Mouse (Mus musculus): ENCODE data around the gene Olfr1333.
"Not testable (repeated sequence)": the region's sequence is repeated elsewhere in the genome, so short reads cannot be mapped to it uniquely, and the experiment has no call there.

Olfr1333 gene

DNA sequence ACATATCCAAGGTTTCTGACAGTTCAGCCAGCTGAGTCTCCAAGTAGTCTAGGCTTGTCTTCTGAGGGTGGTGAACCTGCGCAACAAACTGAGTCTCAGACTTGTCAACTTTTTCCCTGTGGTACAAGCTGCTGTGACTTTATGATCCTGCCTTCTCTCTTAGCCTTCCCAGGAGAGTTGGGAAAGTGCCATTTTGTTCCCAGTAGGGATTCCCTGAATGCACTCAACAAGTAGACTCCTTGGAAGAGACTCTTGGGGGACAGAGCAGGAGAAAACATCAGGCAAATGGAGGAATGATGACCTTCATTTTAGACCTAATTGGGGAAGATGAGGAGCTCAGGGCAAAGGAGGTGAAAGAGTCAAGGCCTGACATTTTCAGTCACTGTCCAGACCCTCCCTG lies at the start of gene Olfr1333:
TSS of gene Olfr1333 (minus strand) at position 101 of the 400 bp plus-strand sequence.
- DNase-seq (ENCODE audit: low read depth), result no peak

- DNase-seq (ENCODE audit: low read depth), result no peak
These were observed 31.5 kb upstream of the Olfr1333 start for GRCm38 (mm10) chr4:118867566-118867965.

- no peak for DNase-seq (ENCODE audit: low read depth)
These were observed 28.3 kb upstream of the Olfr1333 start, which contains the start of gene Olfr1331 for GRCm38 (mm10) chr4:118864349-118864748. Olfr1331 (plus strand) TSS chr4:118864649.

- no peak for DNase-seq (ENCODE audit: low read depth)
These were observed 26.6 kb upstream of the Olfr1333 start for GRCm38 (mm10) chr4:118862704-118863103.

DNA sequence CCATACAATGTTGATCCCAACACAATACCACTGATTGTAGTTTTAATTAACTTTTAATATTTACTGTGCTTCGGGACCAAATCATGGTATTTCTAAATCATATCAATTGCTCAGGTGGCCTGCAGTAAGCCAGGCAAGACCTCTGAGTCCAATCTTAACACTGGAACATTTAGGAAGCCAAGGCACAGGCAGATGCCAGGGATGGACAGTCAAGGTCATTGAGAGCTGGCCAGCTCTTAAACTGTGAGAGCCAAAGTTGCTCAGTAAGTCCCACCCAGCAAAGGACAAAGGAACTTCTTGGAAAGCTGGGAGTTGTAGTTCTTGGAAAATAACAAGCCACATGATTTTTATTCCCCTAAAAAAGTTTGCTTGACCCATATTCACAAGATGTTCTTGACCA lies 25.7 kb upstream of the Olfr1333 start:
- DNase-seq (ENCODE audit: low read depth), result no peak

DNA sequence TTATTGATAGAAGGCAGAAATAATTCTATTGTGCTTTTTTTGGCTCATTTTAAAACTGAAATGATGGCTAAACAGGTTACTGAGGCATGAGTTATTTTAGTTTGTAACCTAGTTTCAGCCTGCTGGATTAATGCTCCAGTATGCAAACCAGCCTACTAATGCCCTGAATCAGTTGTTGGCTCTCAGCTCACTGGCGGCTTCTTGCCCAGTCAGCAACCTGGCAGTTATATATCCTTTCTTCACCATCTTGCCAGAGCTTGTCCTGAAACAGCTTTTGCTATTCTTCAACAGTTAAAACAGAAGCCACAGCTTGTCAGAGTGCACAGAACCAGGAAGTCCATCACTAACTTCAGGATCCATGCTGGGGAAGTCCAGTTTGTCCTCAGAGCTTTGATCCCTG lies 17.2 kb downstream of the Olfr1333 start:
- no peak for DNase-seq (ENCODE audit: low read depth)

GRCm38 (mm10) chr4:118809844-118810243 lies 26.2 kb downstream of the Olfr1333 start, which contains the start of gene Olfr1335:
Olfr1335 (minus strand) TSS chr4:118809944.
- no peak for DNase-seq (ENCODE audit: low read depth)

DNA sequence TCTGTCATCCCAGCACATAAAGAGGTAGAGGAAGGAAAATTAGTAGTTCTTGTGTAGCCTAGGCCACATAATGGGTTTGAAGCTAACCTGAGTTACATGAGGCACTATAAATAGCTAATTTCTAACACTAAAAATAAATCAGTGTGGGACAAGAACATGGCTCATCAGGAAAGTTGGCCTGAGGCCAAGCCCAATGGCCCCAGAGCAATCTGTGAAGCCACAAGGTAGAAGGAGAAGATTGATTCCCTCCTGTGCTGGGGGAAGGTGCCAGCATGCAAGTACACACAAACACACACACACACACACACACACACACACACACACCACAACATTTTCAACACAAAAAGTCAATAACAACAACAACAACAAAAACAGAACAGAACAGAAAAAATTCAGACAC lies 43.3 kb downstream of the Olfr1333 start:
- not testable (repeated sequence) for DNase-seq (ENCODE audit: low read depth)

GRCm38 (mm10) chr4:118782486-118782885 lies 53.6 kb downstream of the Olfr1333 start, which contains the start of gene Olfr1337:
Olfr1337 (minus strand) TSS chr4:118782586.
- DNase-seq (ENCODE audit: low read depth), result no peak
